Mouse (Mus musculus) heart, embryonic 16.5 days (tissue): ENCODE data around the gene Gm7138. TPM values are rescaled to one million over a fixed set of nuclear protein-coding genes. Genes with fewer than 3 reads are reported as not detected.

ENCODE experiments used
- ATAC-seq: fragments of 200-750 bp; cut with Nextera tagmentation; replicated peaks from 2 replicates; pipeline ENCODE4 v1.8.0; 2017; ENCODE audit warnings: moderate number of reproducible peaks; ENCODE audit not compliant: insufficient read depth, low FRiP score; ENCODE audit errors: extremely low read depth
- H3K27ac ChIP-seq: fragments of 300-500 bp; sonication (generic); 2 replicates; pipeline ENCODE4 v1.5.1; 2014; ENCODE audit warnings: mild to moderate bottlenecking, low read length, control low read depth, moderate library complexity
- H3K27me3 ChIP-seq: fragments of 300-500 bp; sonication (generic); 2 replicates; pipeline ENCODE4 v1.6.1; 2014; ENCODE audit warnings: low read length, mixed read lengths; ENCODE audit not compliant: control insufficient read depth, insufficient read depth
- H3K36me3 ChIP-seq: fragments of 300-500 bp; sonication (generic); 2 replicates; pipeline ENCODE4 v1.6.1; 2014; ENCODE audit not compliant: control insufficient read depth, insufficient read depth
- H3K4me1 ChIP-seq: fragments of 300-500 bp; sonication (generic); 2 replicates; pipeline ENCODE4 v1.6.1; 2014; ENCODE audit warnings: low read length, mixed read lengths; ENCODE audit not compliant: control insufficient read depth, insufficient read depth
- H3K4me2 ChIP-seq: fragments of 300-500 bp; sonication (generic); 2 replicates; pipeline ENCODE4 v1.6.1; 2014; ENCODE audit warnings: low read depth, mild to moderate bottlenecking, control low read depth, low read length
- H3K4me3 ChIP-seq: fragments of 300-500 bp; sonication (generic); 2 replicates; pipeline ENCODE4 v1.5.1; 2014; ENCODE audit warnings: mild to moderate bottlenecking, control low read depth, low read length
- H3K9ac ChIP-seq: fragments of 300-500 bp; sonication (generic); 2 replicates; pipeline ENCODE4 v1.6.1; 2014; ENCODE audit warnings: low read length, control low read depth
- H3K9me3 ChIP-seq: fragments of 300-500 bp; sonication (generic); replicated peaks from 2 replicates; pipeline ENCODE4 v1.6.1; 2016; ENCODE audit warnings: low read length; ENCODE audit not compliant: control insufficient read depth
- WGBS: fragments of 180-500 bp; shearing (Covaris S2); extraction: QIAGEN DNeasy Blood & Tissue Kit; methylation state at CpG from one replicate; pipeline ENCODE4 v1.1.7; 2014; 5-methylcytosine and 5-hydroxymethylcytosine counted together
- polyA plus RNA-seq: library from polyadenylated mRNA; unstranded; fragments of >200 nt; fragmentation: Nextera tagmentation; extraction: Ambion mirVana; gene quantifications from 2 replicates; pipeline ENCODE4 v1.2.1, GENCODE M21; 2015

The Gm7138 gene
- polyA plus RNA-seq, 1 experiment from 2014 or later, result not detected

DNA sequence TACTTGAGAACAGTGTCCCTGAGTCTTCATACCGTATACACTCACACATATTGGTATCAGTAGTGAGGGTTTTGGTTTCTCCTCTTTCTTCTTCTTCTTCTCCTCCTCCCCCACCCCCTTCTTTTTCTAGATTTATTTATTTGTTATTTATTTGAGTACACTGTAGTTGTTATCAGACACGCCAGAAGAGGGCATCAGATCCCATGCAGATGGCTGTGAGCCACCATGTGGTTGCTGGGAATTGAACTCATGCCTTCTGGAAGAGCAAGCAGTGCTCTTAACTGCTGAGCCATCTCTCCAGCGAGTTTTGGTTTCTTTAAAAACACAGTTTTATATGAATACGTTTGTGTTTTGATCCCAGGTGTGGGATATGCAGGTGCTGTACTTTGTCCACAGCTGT, 48.5 kb downstream of the Gm7138 start:
- 55% methylated on average over 4 of the region's 4 CpGs for WGBS
- Histone ChIP-seq H3K9ac (no peak overlapping the region), H3K4me1 (no peaks in the 10 kb centered on the region), H3K36me3 (no peaks in the 10 kb centered on the region), H3K27ac (no peak overlapping the region), H3K9me3 (no peaks in the 10 kb centered on the region), H3K27me3 (no peaks in the 10 kb centered on the region), H3K4me2 (no peak overlapping the region), H3K4me3 (no peak overlapping the region)
- no peak for ATAC-seq

Other genes with a start within 250 kb of the Gm7138 start
- 4.7 and 8.7 TPM in 2 replicates for gene Itgb2, start 246.7 kb downstream of the Gm7138 start, polyA plus RNA-seq
- gene Pttg1ip, start 195.2 kb downstream of the Gm7138 start, polyA plus RNA-seq, result 127 and 132 TPM in 2 replicates
- 157 and 170 TPM in 2 replicates for gene Sumo3, start 170.8 kb downstream of the Gm7138 start, polyA plus RNA-seq
- 4.6 TPM in 1 of 2 replicates, not detected in the other for gene Gm49325, start 170.7 kb downstream of the Gm7138 start, polyA plus RNA-seq
- gene Ube2g2, start 154.7 kb downstream of the Gm7138 start, polyA plus RNA-seq, result 85.4 and 91.0 TPM in 2 replicates
- gene Tspear, start 90.4 kb downstream of the Gm7138 start, polyA plus RNA-seq, result 0.10 and 0.28 TPM in 2 replicates
- not detected in 2 replicates for gene Gm19402, start 86.2 kb downstream of the Gm7138 start, polyA plus RNA-seq
- gene Gm9508, start 79.7 kb downstream of the Gm7138 start, polyA plus RNA-seq, result not detected in 2 replicates
- gene Gm10272, start 70.3 kb downstream of the Gm7138 start, polyA plus RNA-seq, result not detected in 2 replicates
- gene Gm10024, start 65.5 kb downstream of the Gm7138 start, polyA plus RNA-seq, result not detected in 2 replicates
- gene Gm10142, start 61.1 kb downstream of the Gm7138 start, polyA plus RNA-seq, result not detected in 2 replicates
- not detected in 2 replicates for gene Krtap12-1, start 56.3 kb downstream of the Gm7138 start, polyA plus RNA-seq
- not detected in 2 replicates for gene Gm10100, start 50.5 kb downstream of the Gm7138 start, polyA plus RNA-seq
- gene Gm18596, start 34.3 kb downstream of the Gm7138 start, polyA plus RNA-seq, result not detected in 2 replicates
- gene Gm9736, start 25.6 kb downstream of the Gm7138 start, polyA plus RNA-seq, result not detected in 2 replicates
- gene Gm3233, start 17.3 kb downstream of the Gm7138 start, polyA plus RNA-seq, result not detected in 2 replicates
- not detected in 2 replicates for gene Gm3238, start 5.6 kb downstream of the Gm7138 start, polyA plus RNA-seq
- not detected in 2 replicates for gene Gm3250, start 5.6 kb upstream of the Gm7138 start, polyA plus RNA-seq
- gene Gm7137, start 11.3 kb upstream of the Gm7138 start, polyA plus RNA-seq, result not detected in 2 replicates
- gene Gm9639, start 18.1 kb upstream of the Gm7138 start, polyA plus RNA-seq, result not detected in 2 replicates
- not detected in 2 replicates for gene Gm19668, start 22.2 kb upstream of the Gm7138 start, polyA plus RNA-seq
- gene Gm9507, start 34.9 kb upstream of the Gm7138 start, polyA plus RNA-seq, result not detected in 2 replicates
- gene Gm2696, start 37.7 kb upstream of the Gm7138 start, polyA plus RNA-seq, result not detected in 2 replicates
- gene Krtap10-4, start 50.2 kb upstream of the Gm7138 start, polyA plus RNA-seq, result not detected in 2 replicates
- gene Krtap10-10, start 59.0 kb upstream of the Gm7138 start, polyA plus RNA-seq, result not detected in 2 replicates
- gene Gm36176, start 69.9 kb upstream of the Gm7138 start, polyA plus RNA-seq, result not detected in 2 replicates
- not detected in 2 replicates for gene Gm10318, start 75.9 kb upstream of the Gm7138 start, polyA plus RNA-seq
- not detected in 2 replicates for gene Gm3285, start 85.0 kb upstream of the Gm7138 start, polyA plus RNA-seq
- gene Lrrc3, start 125.6 kb upstream of the Gm7138 start, polyA plus RNA-seq, result 1.2 and 1.4 TPM in 2 replicates
- 2.6 and 3.4 TPM in 2 replicates for gene Trpm2, start 193.6 kb upstream of the Gm7138 start, polyA plus RNA-seq
- 19.4 and 20.9 TPM in 2 replicates for gene 1810043G02Rik, start 201.6 kb upstream of the Gm7138 start, polyA plus RNA-seq
- 203 and 219 TPM in 2 replicates for gene Pfkl, start 233.1 kb upstream of the Gm7138 start, polyA plus RNA-seq